Mouse (Mus musculus) cortical plate, adult 2 months (tissue): ENCODE data around the gene Tmc2. TPM values are rescaled to one million over a fixed set of nuclear protein-coding genes. Genes with fewer than 3 reads are reported as not detected.

Source experiments
- H3K27ac ChIP-seq: fragments of 200-500 bp; 2 replicates; pipeline ENCODE4 v1.5.1; 2012; ENCODE audit warnings: low read length, control low read depth, inconsistent platforms; ENCODE audit not compliant: insufficient read depth
- H3K4me1 ChIP-seq: fragments of 200-500 bp; 2 replicates; pipeline ENCODE4 v1.6.1; 2011; ENCODE audit warnings: low read length; ENCODE audit not compliant: control insufficient read depth, insufficient read depth
- H3K4me3 ChIP-seq: fragments of 200-500 bp; 2 replicates; pipeline ENCODE4 v1.5.1; 2011; ENCODE audit warnings: mild to moderate bottlenecking, low read length, control low read depth; ENCODE audit not compliant: insufficient read depth
- CTCF ChIP-seq: fragments of 200-500 bp; IDR thresholded peaks from 2 replicates; pipeline ENCODE4 v1.5.1; 2011; ENCODE audit warnings: mild to moderate bottlenecking, control low read depth, low read length; ENCODE audit not compliant: insufficient read depth; ENCODE audit errors: extremely low read depth
- POLR2A ChIP-seq: fragments of 200-500 bp; IDR thresholded peaks from 2 replicates; pipeline ENCODE4 v1.6.1; 2011; ENCODE audit warnings: mild to moderate bottlenecking, low read length, control low read depth; ENCODE audit not compliant: insufficient read depth; ENCODE audit errors: extremely low read depth
- polyA plus RNA-seq: library from polyadenylated mRNA; depleted of rRNA; stranded (reverse); fragments of >200 nt; gene quantifications from 2 replicates; pipeline ENCODE4 v1.2.3, GENCODE M21; 2012; rRNA removed

Tmc2 gene
- polyA plus RNA-seq, 1 experiment: not detected

DNA sequence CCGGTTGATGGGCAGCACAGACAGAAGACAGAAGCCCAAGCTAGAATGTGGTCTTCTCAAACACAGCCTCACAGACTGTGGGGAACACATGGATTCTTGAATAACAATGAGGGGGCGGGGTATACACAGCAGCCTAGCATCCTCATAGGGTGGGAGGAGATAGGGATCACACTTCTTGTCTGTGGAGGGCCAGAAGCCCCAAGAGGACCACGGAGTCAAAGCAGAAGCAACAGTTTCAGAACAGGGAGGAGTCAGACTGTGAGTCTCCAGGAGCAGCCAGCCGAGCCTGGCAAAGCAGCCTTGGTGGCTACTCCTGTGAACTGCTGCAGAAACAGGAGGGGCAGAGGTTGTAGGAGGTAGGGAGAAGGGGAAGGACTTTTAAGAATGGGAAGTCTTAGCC, 98.5 kb downstream of the Tmc2 start:
- TF ChIP-seq CTCF: no peak
- TF ChIP-seq POLR2A: no peak
- Histone ChIP-seq H3K27ac (no peak overlapping the region), H3K4me1 (no peaks in the 10 kb centered on the region), H3K4me3 (no peak overlapping the region)

DNA sequence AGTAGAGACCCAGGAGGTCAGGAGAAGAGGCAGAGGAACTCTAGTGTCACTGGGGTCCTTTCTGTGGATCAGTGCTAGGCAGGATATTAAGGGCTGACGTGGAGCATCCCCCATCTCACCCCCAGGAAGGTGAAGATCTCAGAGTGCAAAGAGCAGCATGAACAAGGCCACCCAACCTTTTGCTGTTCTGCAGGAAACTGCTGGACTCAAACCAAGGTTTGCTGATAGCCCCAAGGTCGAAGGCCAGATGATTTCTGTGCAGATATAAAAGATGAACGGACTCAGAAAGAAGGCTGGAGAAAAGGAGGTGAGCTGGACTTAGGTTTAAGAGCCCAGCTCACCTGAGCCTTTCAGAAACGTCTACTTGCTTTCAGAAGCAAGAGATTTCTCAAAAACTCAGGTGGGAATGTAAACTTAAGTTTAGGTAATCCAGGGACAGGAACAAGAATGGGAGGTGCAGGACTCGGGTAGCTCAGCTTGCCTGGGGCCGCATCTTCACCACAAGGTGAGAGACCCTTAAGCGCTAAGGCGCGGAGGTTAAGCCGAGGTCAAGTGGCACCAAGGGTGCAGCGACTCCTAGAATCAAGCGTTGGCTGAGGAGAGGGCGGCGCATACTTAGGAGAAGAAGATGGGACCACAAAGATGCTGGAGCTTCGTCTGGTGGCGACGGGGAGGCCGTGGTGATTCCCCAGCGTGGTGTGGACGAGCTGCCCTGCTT, 99.4 kb downstream of the Tmc2 start:
- H3K4me1 ChIP-seq: no peaks in the 10 kb centered on the region
- no peak for TF ChIP-seq POLR2A
- no peak for TF ChIP-seq CTCF
- H3K27ac ChIP-seq: no peak overlapping the region
- H3K4me3 ChIP-seq: peak overlapping the region; percentile 51

DNA sequence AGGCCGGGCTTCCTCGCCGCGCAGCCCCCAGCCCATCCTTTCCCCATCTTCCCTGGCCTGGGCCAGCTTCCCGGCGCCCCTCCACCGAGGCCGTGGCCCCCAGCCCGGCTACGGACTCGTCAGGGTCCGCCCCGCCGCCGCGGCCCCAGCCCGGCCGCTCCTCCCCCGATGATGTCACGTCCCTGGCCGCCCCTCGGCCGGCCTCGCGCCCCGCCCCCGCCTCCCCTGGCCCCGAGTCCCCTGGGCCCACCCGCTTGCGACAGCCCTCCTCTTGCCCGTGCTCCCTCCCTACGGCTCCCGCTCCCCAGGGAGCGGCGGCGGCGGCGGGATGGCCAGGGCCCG, 99.9 kb downstream of the Tmc2 start, which contains the start of gene Ebf4:
TSS of gene Ebf4 (plus strand) at position 234 of the 342 bp plus-strand sequence.
- Histone ChIP-seq H3K4me3 (peak within 1 kb of the TSS; percentile 51), H3K27ac (no peak within 1 kb of the TSS), H3K4me1 (no peaks in the 10 kb centered on the region)
- TF ChIP-seq CTCF: no peak
- TF ChIP-seq POLR2A: no peak

DNA sequence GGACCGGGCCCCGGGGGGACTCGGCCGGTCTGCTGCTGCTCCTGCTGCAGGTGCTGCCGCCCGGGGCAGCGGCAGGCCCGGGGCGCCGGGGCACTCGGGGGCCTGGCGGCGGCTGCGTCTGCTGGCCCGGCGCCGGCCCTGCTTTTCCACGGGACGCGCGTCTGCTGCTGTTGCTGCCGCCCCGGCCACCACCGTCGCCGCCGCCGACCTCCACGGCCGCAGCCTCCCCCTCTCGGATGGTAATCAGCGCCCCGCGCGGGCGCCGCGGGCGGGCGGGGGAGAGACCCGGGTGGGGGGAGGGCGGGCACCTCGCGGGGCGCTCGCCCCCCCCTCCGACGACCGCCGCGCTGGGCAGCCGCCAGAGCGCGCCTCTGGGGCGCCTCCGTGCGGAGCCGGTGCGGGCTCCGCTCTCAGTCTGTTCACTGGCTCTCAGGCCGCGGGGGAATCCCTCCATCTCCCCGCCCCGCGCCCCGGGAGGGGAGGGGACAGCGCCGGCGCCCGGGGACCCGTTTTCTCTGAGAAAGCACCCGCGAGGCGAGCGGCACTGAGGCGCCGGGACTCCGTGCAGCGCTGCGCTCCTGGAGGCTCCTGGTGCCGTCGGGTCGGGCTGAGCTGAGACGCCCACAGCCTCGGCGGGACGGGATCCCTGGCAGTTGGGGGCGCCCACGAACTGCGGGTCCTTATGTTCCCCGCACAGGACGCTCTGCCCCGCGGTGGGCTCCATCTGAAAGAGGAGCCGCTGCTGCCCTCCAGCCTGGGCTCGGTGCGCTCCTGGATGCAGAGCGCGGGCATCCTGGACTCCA, 100.5 kb downstream of the Tmc2 start:
- no peak for TF ChIP-seq CTCF
- no peak for TF ChIP-seq POLR2A
- Histone ChIP-seq H3K4me3 (peak overlapping the region; percentile 51), H3K27ac (no peak overlapping the region), H3K4me1 (no peaks in the 10 kb centered on the region)

- TF ChIP-seq POLR2A: no peak
- TF ChIP-seq CTCF: no peak
- H3K4me3 ChIP-seq: peak overlapping the region; percentile 51
- no peaks in the 10 kb centered on the region for H3K4me1 ChIP-seq
- no peak overlapping the region for H3K27ac ChIP-seq
These were observed 101.2 kb downstream of the Tmc2 start for GRCm38 (mm10) chr2:130296134-130296745.

- H3K4me3 ChIP-seq: no peak overlapping the region
- TF ChIP-seq CTCF (no peak), POLR2A (no peak)
- H3K27ac ChIP-seq: no peak overlapping the region
- H3K4me1 ChIP-seq: no peaks in the 10 kb centered on the region
These were observed 102.6 kb downstream of the Tmc2 start for GRCm38 (mm10) chr2:130297580-130297979.

- TF ChIP-seq CTCF (no peak), POLR2A (no peak)
- Histone ChIP-seq H3K4me3 (no peak overlapping the region), H3K27ac (no peak overlapping the region), H3K4me1 (no peaks in the 10 kb centered on the region)
These were observed 108.0 kb downstream of the Tmc2 start for GRCm38 (mm10) chr2:130303014-130303413.

Other genes with a start within 250 kb of the Tmc2 start
- 3.1 and 3.3 TPM in 2 replicates for gene Tgm3, start 182.8 kb upstream of the Tmc2 start, polyA plus RNA-seq
- 0.17 TPM in 2 replicates for gene Tgm6, start 82.8 kb upstream of the Tmc2 start, polyA plus RNA-seq
- gene Snrpb, start 15.8 kb upstream of the Tmc2 start, polyA plus RNA-seq: 131 and 133 TPM in 2 replicates
- gene Nop56, start 79.2 kb downstream of the Tmc2 start, polyA plus RNA-seq: 144 and 146 TPM in 2 replicates
- gene Idh3b, start 89.4 kb downstream of the Tmc2 start, polyA plus RNA-seq: 353 and 375 TPM in 2 replicates
- 13.0 and 16.1 TPM in 2 replicates for gene Ebf4, start 100.0 kb downstream of the Tmc2 start, polyA plus RNA-seq
- 10.6 and 13.2 TPM in 2 replicates for gene Cpxm1, start 202.4 kb downstream of the Tmc2 start, polyA plus RNA-seq
- not detected in 2 replicates for gene Gm28372, start 210.0 kb downstream of the Tmc2 start, polyA plus RNA-seq
- gene 1700020A23Rik, start 210.1 kb downstream of the Tmc2 start, polyA plus RNA-seq: not detected in 2 replicates
- gene Tmem239, start 211.3 kb downstream of the Tmc2 start, polyA plus RNA-seq: not detected in 2 replicates
- gene Vps16, start 229.1 kb downstream of the Tmc2 start, polyA plus RNA-seq: 101 and 118 TPM in 2 replicates
- 24.6 and 27.9 TPM in 2 replicates for gene Pced1a, start 229.5 kb downstream of the Tmc2 start, polyA plus RNA-seq